Mouse (Mus musculus): ENCODE measurements around the gene Nhlrc2.

- TF ChIP-seq GATA1 (IDR thresholded peaks at IDR 0.05; ENCODE audit: low read length): no peak
- TF ChIP-seq TAL1 (IDR thresholded peaks at IDR 0.05; ENCODE audit: low read length): no peak
Measured at GRCm38 (mm10) chr19:56535765-56536164, 12.3 kb upstream of the Nhlrc2 start.

Data from erythroblast, embryonic 14.5 days (primary cell).